Mouse (Mus musculus) B cell, adult 2 months (primary cell): ENCODE measurements around the gene Babam1.
A peak's percentile ranks its signal among the peaks of the same experiment; 100 is the strongest.

Experiments
- DNase-seq, 2 experiments: peaks; one replicate each; pipeline ENCODE4 v3.0.0; 2022

The Babam1 gene

GRCm38 (mm10) chr8:71381971-71382961 lies 14.4 kb upstream of the Babam1 start:
- DNase-seq, result peak; percentile 72 to 79

GRCm38 (mm10) chr8:71383396-71383795 lies 13.3 kb upstream of the Babam1 start:
- DNase-seq, result no peak

- DNase-seq, result no peak
These were observed 12.8 kb upstream of the Babam1 start for GRCm38 (mm10) chr8:71383860-71384259.

- no peak for DNase-seq
These were observed 11.3 kb upstream of the Babam1 start for GRCm38 (mm10) chr8:71385212-71385835.

GRCm38 (mm10) chr8:71388267-71388666 lies 8.4 kb upstream of the Babam1 start:
- DNase-seq, result no peak

- no peak for DNase-seq
These were observed 5.0 kb upstream of the Babam1 start for GRCm38 (mm10) chr8:71391696-71392095.

GRCm38 (mm10) chr8:71392391-71392790 lies 4.3 kb upstream of the Babam1 start:
- DNase-seq, result no peak

- no peak for DNase-seq
These were observed 3.8 kb upstream of the Babam1 start for GRCm38 (mm10) chr8:71392871-71393270.

- DNase-seq, result no peak
These were observed 2.2 kb upstream of the Babam1 start for GRCm38 (mm10) chr8:71394481-71394880.

GRCm38 (mm10) chr8:71395071-71395470 lies 1.6 kb upstream of the Babam1 start:
- DNase-seq, result no peak

GRCm38 (mm10) chr8:71395629-71396028 lies 1.0 kb upstream of the Babam1 start, which contains the start of gene Ushbp1:
Gene Ushbp1 (minus strand): TSS chr8:71395802.
- no peak for DNase-seq

GRCm38 (mm10) chr8:71397701-71398100 lies 1.0 kb downstream of the Babam1 start:
- DNase-seq, result no peak

- DNase-seq, result no peak
These were observed 4.2 kb downstream of the Babam1 start for GRCm38 (mm10) chr8:71400826-71401225.

GRCm38 (mm10) chr8:71401454-71401853 lies 4.8 kb downstream of the Babam1 start:
- no peak for DNase-seq

GRCm38 (mm10) chr8:71402446-71402964 lies 5.8 kb downstream of the Babam1 start:
- DNase-seq, result no peak

GRCm38 (mm10) chr8:71403107-71403885 lies 6.6 kb downstream of the Babam1 start:
- DNase-seq, result no peak

GRCm38 (mm10) chr8:71404011-71404410 lies 7.3 kb downstream of the Babam1 start:
- DNase-seq, result no peak

- no peak for DNase-seq
These were observed 8.3 kb downstream of the Babam1 start for GRCm38 (mm10) chr8:71404951-71405351.

- peak; percentile 99 for DNase-seq
These were observed 8.9 kb downstream of the Babam1 start, which contains the start of gene Ankle1 for GRCm38 (mm10) chr8:71405401-71406098. Gene Ankle1 (plus strand): TSS chr8:71406010.

GRCm38 (mm10) chr8:71406099-71407015 lies 9.7 kb downstream of the Babam1 start:
- peak; percentile 68 to 72 for DNase-seq

GRCm38 (mm10) chr8:71407441-71407840 lies 10.8 kb downstream of the Babam1 start:
- no peak for DNase-seq
